Mouse (Mus musculus) hindbrain, embryonic 11.5 days (tissue): ENCODE data around the gene Il9r. TPM values are rescaled to one million over a fixed set of nuclear protein-coding genes. Genes with fewer than 3 reads are reported as not detected.

Experiments
- ATAC-seq: fragments of 200-750 bp; cut with Nextera tagmentation; 2 replicates; pipeline ENCODE4 v1.8.0; 2017; ENCODE audit warnings: mild to moderate bottlenecking, moderate TSS enrichment, moderate library complexity; ENCODE audit not compliant: low FRiP score
- DNase-seq: peaks from one replicate; pipeline ENCODE4 v3.0.0-alpha.2; 2015; ENCODE audit warnings: low spot score
- H3K27ac ChIP-seq: fragments of 300-500 bp; sonication (generic); 2 replicates; pipeline ENCODE4 v1.5.1; 2014; ENCODE audit warnings: mild to moderate bottlenecking, low read depth, low read length
- H3K27me3 ChIP-seq: fragments of 300-500 bp; sonication (generic); 2 replicates; pipeline ENCODE4 v1.6.1; 2014; ENCODE audit warnings: mild to moderate bottlenecking, low read length, moderate library complexity, mixed read lengths; ENCODE audit not compliant: control insufficient read depth, insufficient read depth
- H3K36me3 ChIP-seq: fragments of 300-500 bp; sonication (generic); 2 replicates; pipeline ENCODE4 v1.6.1; 2014; ENCODE audit warnings: mild to moderate bottlenecking, low read length, moderate library complexity, mixed read lengths; ENCODE audit not compliant: control insufficient read depth, insufficient read depth
- H3K4me1 ChIP-seq: fragments of 300-500 bp; sonication (generic); replicated peaks from 2 replicates; pipeline ENCODE4 v1.6.1; 2014; ENCODE audit warnings: low read length, mixed read lengths; ENCODE audit not compliant: control insufficient read depth, insufficient read depth
- H3K4me2 ChIP-seq: fragments of 300-500 bp; sonication (generic); replicated peaks from 2 replicates; pipeline ENCODE4 v1.6.1; 2014; ENCODE audit warnings: mild to moderate bottlenecking, low read depth, low read length
- H3K4me3 ChIP-seq: fragments of 300-500 bp; sonication (generic); 2 replicates; pipeline ENCODE4 v1.5.1; 2014; ENCODE audit warnings: low read depth, low read length
- H3K9ac ChIP-seq: fragments of 300-500 bp; sonication (generic); 2 replicates; pipeline ENCODE4 v1.6.1; 2014; ENCODE audit warnings: low read depth, low read length
- H3K9me3 ChIP-seq: fragments of 300-500 bp; sonication (generic); 2 replicates; pipeline ENCODE4 v1.6.1; 2016; ENCODE audit warnings: low read length; ENCODE audit not compliant: control insufficient read depth
- WGBS: fragments of 180-500 bp; shearing (Covaris S2); extraction: QIAGEN DNeasy Blood & Tissue Kit; methylation state at CpG from one replicate; pipeline ENCODE4 v1.1.7; 2014; 5-methylcytosine and 5-hydroxymethylcytosine counted together
- polyA plus RNA-seq: library from polyadenylated mRNA; unstranded; fragments of >200 nt; fragmentation: Nextera tagmentation; extraction: Ambion mirVana; gene quantifications from 2 replicates; pipeline ENCODE4 v1.2.1, GENCODE M21; 2014

Il9r gene
- polyA plus RNA-seq, 1 experiment from 2014 or later, result not detected

DNA sequence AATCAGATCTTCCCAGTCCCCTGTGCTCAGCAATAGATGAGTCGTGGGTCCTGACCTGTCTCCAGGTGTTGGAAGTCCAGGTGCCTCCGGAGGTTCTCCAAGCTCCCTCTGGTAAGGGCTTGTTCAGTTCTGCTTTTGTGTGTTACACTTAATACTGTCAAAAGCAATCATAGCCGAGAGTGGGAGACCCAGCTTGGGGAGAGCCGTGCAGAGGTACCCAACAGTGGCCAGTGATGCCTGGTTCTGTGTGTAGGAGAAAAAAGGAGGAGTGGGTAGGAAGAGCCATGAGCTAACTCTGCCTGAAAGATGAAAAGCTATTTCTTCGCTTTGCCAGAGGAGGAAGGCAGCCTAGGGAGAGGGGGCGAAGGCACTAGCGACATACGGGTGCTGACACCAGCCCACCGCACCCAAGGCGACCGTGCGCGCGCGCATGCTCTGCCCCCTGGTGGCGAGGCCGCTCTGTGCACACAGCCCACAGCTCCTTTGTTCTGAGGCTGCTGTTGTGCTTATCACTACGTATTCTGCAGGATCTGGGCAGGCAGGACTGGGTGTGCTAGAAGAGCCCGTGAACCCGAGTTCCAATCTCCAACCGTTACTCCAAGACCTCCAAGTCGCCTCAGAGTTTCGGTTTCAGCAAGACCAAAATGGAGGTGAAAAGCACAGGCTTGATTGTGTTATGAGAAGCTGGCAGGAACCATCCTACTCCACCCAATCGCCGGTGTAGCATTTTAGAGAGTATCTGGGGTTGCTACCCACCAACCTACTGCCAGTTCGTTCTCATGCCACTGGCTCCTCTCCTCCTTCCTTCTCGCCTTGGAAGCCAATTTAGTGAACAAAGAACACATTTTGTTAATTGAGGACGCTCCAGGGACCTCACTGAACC lies 37.9 kb downstream of the Il9r start:
- Histone ChIP-seq H3K4me1 (peaks cover 6% of the 10 kb centered on the region), H3K27me3 (no peaks in the 10 kb centered on the region), H3K9ac (peak overlapping the region; percentile 58), H3K9me3 (no peaks in the 10 kb centered on the region), H3K36me3 (no peaks in the 10 kb centered on the region), H3K4me3 (peak overlapping the region; percentile 24), H3K4me2 (peak overlapping the region; percentile 51), H3K27ac (peak overlapping the region; percentile 65; the same call in 1 of the 2 replicates)
- DNase-seq, result peak; percentile 93
- peak; percentile 88 for ATAC-seq
- WGBS, result 15% methylated on average over 28 of the region's 28 CpGs

DNA sequence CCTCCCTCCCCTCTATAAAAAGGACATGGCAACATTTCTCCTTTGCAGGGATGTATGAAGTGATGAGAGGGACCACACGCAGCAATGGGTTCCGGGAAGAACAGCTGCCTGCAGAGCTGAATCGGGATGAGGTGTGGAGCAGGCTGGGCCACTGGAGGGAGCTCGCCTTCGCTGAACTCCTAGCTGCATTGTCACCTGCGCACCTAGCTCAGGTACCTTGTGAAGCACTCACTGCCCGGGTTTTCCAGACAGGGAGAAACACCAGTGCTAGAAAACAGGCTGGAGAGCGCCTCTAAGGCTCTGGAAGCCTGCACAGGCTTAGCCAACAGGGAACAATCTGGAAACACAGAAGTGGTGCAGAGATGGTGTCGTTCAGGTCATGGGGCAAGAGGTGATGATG lies 38.6 kb downstream of the Il9r start:
- Histone ChIP-seq H3K4me2 (peak overlapping the region; percentile 51), H3K4me3 (peak overlapping the region; percentile 24; the same call in 1 of the 2 replicates), H3K27me3 (no peaks in the 10 kb centered on the region), H3K27ac (peak overlapping the region; percentile 65; the same call in 1 of the 2 replicates), H3K4me1 (peaks cover 7% of the 10 kb centered on the region), H3K9me3 (no peaks in the 10 kb centered on the region), H3K36me3 (no peaks in the 10 kb centered on the region), H3K9ac (peak overlapping the region; percentile 58)
- 10% methylated on average over 9 of the region's 9 CpGs for WGBS
- DNase-seq (peak; percentile 56), ATAC-seq (peak; percentile 12; the same call in 1 of the 2 replicates)

DNA sequence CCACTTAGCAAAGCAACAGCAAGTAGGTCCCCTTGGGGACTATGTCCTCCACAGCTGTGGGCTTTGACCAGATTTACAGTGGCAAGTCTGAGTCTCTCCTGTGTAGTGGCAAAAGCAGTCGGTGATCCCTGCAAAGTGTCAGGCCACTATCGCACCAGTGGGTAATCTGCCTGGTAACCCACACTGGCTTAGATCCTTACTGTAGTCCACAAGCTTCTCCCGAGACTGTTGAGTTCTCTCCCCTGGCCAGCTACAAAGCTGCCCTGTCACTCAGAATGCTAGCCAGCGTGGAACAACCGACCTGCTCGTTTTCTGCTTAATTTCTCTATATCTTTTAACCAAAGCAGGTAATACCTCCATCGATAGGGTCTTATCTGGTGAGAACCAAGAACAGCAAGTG lies 39.7 kb downstream of the Il9r start:
- no peak for ATAC-seq
- no peaks in the 10 kb centered on the region for H3K9me3 ChIP-seq
- H3K4me2 ChIP-seq, result no peak overlapping the region
- H3K27ac ChIP-seq, result no peak overlapping the region
- H3K4me1 ChIP-seq, result peaks cover 7% of the 10 kb centered on the region
- no peaks in the 10 kb centered on the region for H3K27me3 ChIP-seq
- H3K36me3 ChIP-seq, result no peaks in the 10 kb centered on the region
- DNase-seq, result no peak
- H3K4me3 ChIP-seq, result no peak overlapping the region
- no peak overlapping the region for H3K9ac ChIP-seq
- WGBS, result 84% methylated on average over 7 of the region's 7 CpGs

DNA sequence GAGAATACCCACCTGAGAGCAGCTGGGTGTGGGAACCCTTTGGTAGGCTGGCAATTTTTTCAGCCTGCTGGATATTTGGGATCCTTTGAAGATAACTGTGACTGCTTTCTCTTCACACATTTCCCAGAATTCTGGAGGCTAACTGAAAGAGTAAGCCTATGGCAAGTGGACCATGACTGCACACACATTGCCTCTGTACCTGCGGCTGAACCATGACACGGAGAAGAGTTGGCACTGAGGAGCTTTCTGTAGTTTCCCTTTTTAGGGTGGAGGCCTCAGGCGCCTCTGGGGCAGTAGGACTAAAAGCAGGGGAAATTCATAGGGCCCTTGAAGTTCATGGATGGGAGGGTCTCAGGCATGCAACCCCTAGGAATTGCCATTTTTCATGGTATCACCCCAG lies 40.9 kb downstream of the Il9r start:
- ATAC-seq (no peak), DNase-seq (no peak)
- Histone ChIP-seq H3K4me1 (peaks cover 7% of the 10 kb centered on the region), H3K36me3 (no peaks in the 10 kb centered on the region), H3K4me3 (no peak overlapping the region), H3K27me3 (no peaks in the 10 kb centered on the region), H3K27ac (peak overlapping the region; percentile 10; the same call in 1 of the 2 replicates), H3K4me2 (no peak overlapping the region), H3K9me3 (no peaks in the 10 kb centered on the region), H3K9ac (no peak overlapping the region)
- 90% methylated on average over 3 of the region's 3 CpGs for WGBS

DNA sequence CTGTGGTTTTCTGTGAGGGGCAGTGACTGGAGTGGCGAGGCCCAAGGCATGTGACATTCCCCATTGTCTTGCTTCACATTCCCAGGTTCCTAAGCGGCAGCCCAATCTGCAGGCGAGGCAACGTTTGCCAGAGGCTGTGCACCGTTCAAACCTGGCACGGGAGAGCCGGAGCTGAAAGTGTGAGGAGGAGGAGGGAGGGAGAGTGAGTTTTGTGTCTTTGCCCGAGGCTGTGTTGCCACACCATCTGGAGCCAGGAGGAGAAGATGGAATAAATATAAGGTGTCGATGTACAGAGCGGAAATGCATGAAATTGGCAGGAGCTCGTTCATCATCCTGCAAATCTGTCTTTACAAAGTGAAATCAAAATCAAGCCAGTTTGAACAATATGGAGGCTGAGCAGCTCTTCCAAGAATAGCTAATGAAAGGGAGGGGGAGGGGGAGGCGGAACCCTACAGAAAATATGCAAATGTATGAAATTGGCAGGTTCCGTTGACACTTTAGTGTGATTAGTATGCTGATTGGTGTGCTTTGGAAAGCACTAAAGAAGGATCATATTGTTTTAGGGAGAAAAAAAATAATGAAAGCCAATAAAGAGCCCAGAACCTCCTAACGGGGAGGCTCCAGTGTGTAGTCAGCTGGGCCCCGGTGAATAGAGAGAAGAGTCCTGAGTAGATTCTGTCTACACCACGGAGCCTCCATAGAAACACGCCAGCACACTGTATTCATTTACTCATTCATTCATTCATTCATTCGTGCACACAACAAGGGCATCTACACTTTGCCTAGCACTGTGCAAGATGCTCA lies 42.1 kb downstream of the Il9r start:
- 43% methylated on average over 18 of the region's 18 CpGs for WGBS
- H3K9me3 ChIP-seq, result no peaks in the 10 kb centered on the region
- 0 out of 2 replicates have a peak overlapping the region, but pooled peaks have one; percentile 12 for H3K9ac ChIP-seq
- peaks cover 7% of the 10 kb centered on the region for H3K4me1 ChIP-seq
- no peaks in the 10 kb centered on the region for H3K36me3 ChIP-seq
- ATAC-seq, result peak; percentile 78
- H3K4me2 ChIP-seq, result peak overlapping the region; percentile 14
- peak; percentile 73 for DNase-seq
- H3K27me3 ChIP-seq, result no peaks in the 10 kb centered on the region
- no peak overlapping the region for H3K4me3 ChIP-seq
- H3K27ac ChIP-seq, result peak overlapping the region; percentile 86

DNA sequence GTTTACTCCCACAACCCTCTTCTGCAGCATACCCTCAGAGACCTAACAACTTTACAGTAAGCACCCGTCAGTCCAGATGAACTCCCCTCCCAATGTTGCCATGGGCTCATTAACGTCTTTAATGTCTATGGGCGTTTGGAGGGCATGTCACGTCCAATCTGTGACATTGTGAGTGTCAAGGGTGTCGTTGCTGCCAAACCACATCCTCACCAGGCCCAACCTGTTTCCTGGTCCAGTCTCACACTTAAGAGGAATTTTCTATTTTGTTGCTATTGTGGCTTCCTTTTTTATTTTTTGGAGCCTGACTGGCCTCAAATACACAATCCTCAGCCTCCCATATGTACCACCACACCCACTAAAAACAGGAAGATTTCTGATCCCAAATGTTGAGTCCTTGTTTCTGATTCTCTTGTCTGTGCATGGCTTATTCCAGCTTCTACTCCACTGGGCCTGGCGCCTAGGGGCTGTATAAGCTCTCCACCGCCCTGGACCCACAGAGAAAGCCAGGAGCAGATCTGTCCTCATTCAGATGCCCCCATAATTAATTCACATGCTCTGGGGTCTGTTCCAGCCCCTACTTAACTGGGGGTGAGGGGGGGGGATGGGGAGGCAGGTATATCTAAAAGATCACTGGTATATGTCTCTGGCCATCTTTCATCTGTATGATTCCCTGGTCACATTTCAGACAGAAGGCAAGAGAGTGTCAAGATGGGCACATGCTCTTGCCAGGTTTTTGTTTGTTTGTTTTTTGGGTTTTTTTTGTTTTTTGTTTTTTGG lies 43.0 kb downstream of the Il9r start:
- Histone ChIP-seq H3K36me3 (no peaks in the 10 kb centered on the region), H3K4me3 (no peak overlapping the region), H3K27ac (peak overlapping the region; percentile 86), H3K4me1 (peaks cover 7% of the 10 kb centered on the region), H3K9ac (no peak overlapping the region), H3K9me3 (no peaks in the 10 kb centered on the region), H3K27me3 (no peaks in the 10 kb centered on the region), H3K4me2 (no peak overlapping the region)
- no peak for ATAC-seq
- WGBS, result 83% methylated on average over 7 of the region's 7 CpGs
- peak; percentile 22 for DNase-seq

DNA sequence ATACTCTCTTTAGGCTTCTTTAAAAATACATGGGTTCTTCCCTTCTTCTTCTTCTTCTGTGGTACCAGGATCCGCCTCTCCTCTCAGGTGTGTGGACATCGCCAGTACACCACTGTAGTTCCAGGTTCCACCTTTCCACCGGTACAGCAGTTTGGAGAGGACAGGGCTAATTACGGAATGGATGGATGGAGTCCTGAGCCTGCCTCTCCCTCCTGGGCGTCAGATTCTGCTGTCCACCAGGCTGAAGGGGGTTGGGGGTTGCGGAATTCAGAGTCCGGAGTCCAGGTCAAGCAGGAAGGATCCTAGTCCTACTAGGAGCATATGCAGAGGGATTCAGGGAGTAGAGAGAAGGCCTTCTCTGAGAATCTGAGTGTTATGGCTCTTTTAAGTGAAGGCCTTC lies 46.9 kb downstream of the Il9r start:
- Histone ChIP-seq H3K27ac (no peak overlapping the region), H3K4me1 (peaks cover 2% of the 10 kb centered on the region; the same call in 1 of the 2 replicates), H3K4me2 (no peak overlapping the region), H3K4me3 (no peak overlapping the region), H3K9me3 (no peaks in the 10 kb centered on the region), H3K9ac (no peak overlapping the region), H3K36me3 (no peaks in the 10 kb centered on the region), H3K27me3 (no peaks in the 10 kb centered on the region)
- DNase-seq (no peak), ATAC-seq (no peak)
- 93% methylated on average over 7 of the region's 7 CpGs for WGBS

DNA sequence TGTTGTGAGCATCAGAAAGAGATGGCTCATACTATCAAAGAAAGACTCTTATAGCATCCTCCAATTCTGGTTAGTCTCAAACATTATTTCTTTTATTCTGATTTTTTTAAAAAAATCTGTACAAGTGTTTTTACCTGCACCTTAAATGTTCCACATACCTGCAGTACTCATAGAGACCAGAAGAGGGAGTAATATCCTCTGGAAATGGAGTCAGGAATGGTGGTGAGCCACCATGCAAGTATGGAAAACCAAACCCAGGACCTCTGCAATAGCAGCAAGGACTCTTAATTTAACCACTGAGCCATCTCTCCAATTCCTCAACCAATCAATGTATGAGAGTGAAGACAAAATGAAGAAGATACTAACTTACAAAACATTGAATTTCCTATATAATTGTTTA lies 47.3 kb downstream of the Il9r start:
- H3K4me3 ChIP-seq, result no peak overlapping the region
- H3K9ac ChIP-seq, result no peak overlapping the region
- H3K36me3 ChIP-seq, result no peaks in the 10 kb centered on the region
- no peak for DNase-seq
- H3K4me2 ChIP-seq, result no peak overlapping the region
- peaks cover 2% of the 10 kb centered on the region; the same call in 1 of the 2 replicates for H3K4me1 ChIP-seq
- no peak for ATAC-seq
- no peaks in the 10 kb centered on the region for H3K9me3 ChIP-seq
- H3K27ac ChIP-seq, result no peak overlapping the region
- no peaks in the 10 kb centered on the region for H3K27me3 ChIP-seq
